Mouse (Mus musculus): ENCODE results near the gene Tnfrsf9.
A peak's percentile ranks its signal among the peaks of the same experiment; 100 is the strongest.

The Tnfrsf9 gene

GRCm38 (mm10) chr4:150937293-150938062, 23.1 kb downstream of the Tnfrsf9 start:
- DNase-seq = peak in 1 of 2 experiments; percentile 53

GRCm38 (mm10) chr4:150938063-150938452, 23.7 kb downstream of the Tnfrsf9 start:
- DNase-seq = no peak

GRCm38 (mm10) chr4:150939991-150940651, 25.8 kb downstream of the Tnfrsf9 start:
- no peak for DNase-seq

- DNase-seq = no peak
Measured at GRCm38 (mm10) chr4:150944707-150945106, 30.3 kb downstream of the Tnfrsf9 start.

GRCm38 (mm10) chr4:150950972-150951371, 36.6 kb downstream of the Tnfrsf9 start:
- DNase-seq = no peak

- DNase-seq = no peak
Measured at GRCm38 (mm10) chr4:150956369-150957105, 42.2 kb downstream of the Tnfrsf9 start.

GRCm38 (mm10) chr4:150957106-150957458, 42.7 kb downstream of the Tnfrsf9 start:
- no peak for DNase-seq

- peak; percentile 42 to 44 for DNase-seq
Measured at GRCm38 (mm10) chr4:150958536-150958935, 44.2 kb downstream of the Tnfrsf9 start.

GRCm38 (mm10) chr4:150962231-150962630, 47.9 kb downstream of the Tnfrsf9 start:
- peak; percentile 71 to 82 for DNase-seq

- DNase-seq = no peak
Measured at GRCm38 (mm10) chr4:150963711-150964110, 49.3 kb downstream of the Tnfrsf9 start.

- peak; percentile 91 to 96 for DNase-seq
Measured at GRCm38 (mm10) chr4:150964635-150965554, 50.5 kb downstream of the Tnfrsf9 start.

GRCm38 (mm10) chr4:150965555-150965951, 51.2 kb downstream of the Tnfrsf9 start:
- no peak for DNase-seq

GRCm38 (mm10) chr4:150966556-150966955, 52.2 kb downstream of the Tnfrsf9 start:
- peak; percentile 60 to 88 for DNase-seq

- no peak for DNase-seq
Measured at GRCm38 (mm10) chr4:150968956-150969355, 54.6 kb downstream of the Tnfrsf9 start.

GRCm38 (mm10) chr4:150973264-150973663, 58.9 kb downstream of the Tnfrsf9 start:
- no peak for DNase-seq

- DNase-seq = peak; percentile 22 to 41
Measured at GRCm38 (mm10) chr4:150975145-150975544, 60.8 kb downstream of the Tnfrsf9 start.

- peak; percentile 13 to 46 for DNase-seq
Measured at GRCm38 (mm10) chr4:150978156-150978910, 64.0 kb downstream of the Tnfrsf9 start.

GRCm38 (mm10) chr4:150979455-150979854, 65.1 kb downstream of the Tnfrsf9 start:
- no peak for DNase-seq

- no peak for DNase-seq
Measured at GRCm38 (mm10) chr4:150980153-150980552, 65.8 kb downstream of the Tnfrsf9 start.

- peak; percentile 27 to 76 for DNase-seq
Measured at GRCm38 (mm10) chr4:150990148-150990547, 75.8 kb downstream of the Tnfrsf9 start.

All from kidney, postnatal 36 days (tissue).